Mouse (Mus musculus): ENCODE results near the gene Fmnl2. TPM values are rescaled to one million over a fixed set of nuclear protein-coding genes. Genes with fewer than 3 reads are reported as not detected.

Fmnl2 gene
- 6.2 and 7.9 TPM in 2 replicates for polyA plus RNA-seq (2016; fragmentation: Nextera tagmentation; extraction: Ambion mirVana)

DNA sequence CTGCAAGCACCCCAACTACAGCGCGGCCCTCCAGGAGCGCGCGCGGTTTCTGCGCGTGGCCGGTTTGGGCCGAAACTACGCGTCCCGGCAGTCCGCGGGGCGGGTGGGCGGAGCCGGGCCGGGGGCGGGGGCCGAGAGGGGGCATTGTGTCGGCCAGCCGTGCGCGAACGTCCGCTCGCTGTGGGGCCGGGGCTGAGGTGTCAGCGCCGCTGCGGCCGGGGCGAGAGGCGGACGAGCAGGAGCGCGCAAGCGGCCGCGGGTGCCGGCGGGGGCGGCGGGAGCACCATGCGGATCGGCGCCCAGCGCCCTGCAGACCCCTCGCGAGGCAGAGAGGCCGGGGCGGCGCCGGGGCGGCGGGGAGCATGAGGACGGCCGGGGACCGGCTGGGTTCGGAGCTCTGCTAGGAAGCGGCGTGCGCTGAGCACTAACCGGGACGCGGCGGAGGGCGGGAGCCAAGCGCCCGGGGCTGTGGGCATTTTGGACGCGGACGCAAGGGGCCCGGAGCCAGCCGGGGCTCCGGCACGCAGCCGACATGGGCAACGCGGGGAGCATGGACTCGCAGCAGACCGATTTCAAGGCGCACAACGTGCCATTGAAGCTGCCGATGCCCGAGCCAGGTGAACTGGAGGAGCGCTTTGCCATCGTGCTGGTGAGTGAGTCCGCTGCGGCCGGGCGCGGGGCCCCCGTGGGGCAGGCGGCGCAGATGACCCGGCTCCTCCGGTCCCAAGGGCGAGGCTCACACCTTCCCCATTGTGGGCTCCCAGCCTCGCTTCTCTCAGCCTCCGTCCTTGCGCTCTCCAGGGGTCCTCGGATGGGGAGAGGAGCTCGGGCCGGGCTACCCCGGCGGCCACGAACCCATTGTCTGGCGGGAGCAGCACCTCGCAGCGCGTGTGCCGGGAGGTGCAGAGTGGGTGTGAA, at the start of gene Fmnl2:
Gene Fmnl2, plus strand, starts transcription at position 250 of the 918 bp plus-strand sequence.
- Histone ChIP-seq H3K4me1 (peaks cover 38% of the 10 kb centered on the region), H3K9me3 (replicated peaks) (no peaks in the 10 kb centered on the region), H3K36me3 (0 out of 2 replicates have a peak, but pooled peaks cover 2% of the 10 kb centered on the region), H3K27me3 (ENCODE audit: low read depth, poor library complexity, severe bottlenecking) (no peaks in the 10 kb centered on the region), H3K4me3 (peak within 1 kb of the TSS; percentile 82), H3K27ac (peak within 1 kb of the TSS; percentile 94)
- 1% methylated on average over 111 of the region's 114 CpGs for WGBS
- peak; percentile 93 for DNase-seq (ENCODE audit: low spot score)

DNA sequence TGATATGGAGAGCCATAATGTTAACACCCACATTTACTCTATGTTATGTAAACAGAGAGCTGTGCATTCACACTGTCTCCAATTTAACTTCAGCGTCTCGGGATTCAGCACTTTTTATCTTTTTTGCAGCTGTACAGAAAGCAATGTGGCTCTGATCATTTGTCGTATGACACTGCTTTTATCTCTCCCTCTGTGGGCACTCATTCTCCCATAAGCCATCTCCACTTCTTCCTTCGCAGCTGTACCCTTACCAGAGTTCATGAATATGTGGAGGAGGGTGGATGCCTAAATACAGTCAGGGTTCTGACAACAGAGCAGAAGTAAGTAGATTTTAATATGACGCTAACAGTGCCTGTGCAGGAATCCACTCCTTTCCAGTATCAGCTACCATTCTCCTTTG, 47.7 kb upstream of the Fmnl2 start:
- H3K27ac ChIP-seq, result no peak overlapping the region
- no peaks in the 10 kb centered on the region for H3K36me3 ChIP-seq
- 88% methylated on average over 5 of the region's 5 CpGs for WGBS
- peaks cover 21% of the 10 kb centered on the region for H3K4me1 ChIP-seq
- no peak for DNase-seq (ENCODE audit: low spot score)
- no peak overlapping the region for H3K4me3 ChIP-seq
- no peaks in the 10 kb centered on the region for H3K9me3 ChIP-seq (replicated peaks)
- H3K27me3 ChIP-seq (ENCODE audit: low read depth, poor library complexity, severe bottlenecking), result no peaks in the 10 kb centered on the region

DNA sequence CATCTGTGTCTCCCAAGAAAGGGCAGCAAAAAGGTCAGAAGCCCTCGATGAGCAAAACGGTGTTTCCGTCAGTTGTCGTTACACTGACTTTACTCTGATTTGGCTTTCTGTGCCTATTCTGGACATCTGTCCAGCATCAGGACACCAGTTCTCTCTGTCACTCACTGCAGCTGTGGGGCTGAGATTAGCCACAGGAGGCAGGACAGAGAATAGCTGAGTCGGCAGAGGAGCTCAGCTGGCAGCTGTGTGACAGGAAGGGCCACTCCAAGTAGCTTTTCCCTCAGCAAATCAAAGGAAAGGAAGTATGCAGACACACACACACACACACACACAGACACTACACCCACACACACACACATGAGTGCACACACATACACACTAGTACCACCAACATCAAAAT, 46.0 kb upstream of the Fmnl2 start:
- WGBS, result 49% methylated on average over 5 of the region's 5 CpGs
- Histone ChIP-seq H3K4me1 (peaks cover 21% of the 10 kb centered on the region), H3K27me3 (ENCODE audit: low read depth, poor library complexity, severe bottlenecking) (no peaks in the 10 kb centered on the region), H3K9me3 (replicated peaks) (no peaks in the 10 kb centered on the region), H3K36me3 (no peaks in the 10 kb centered on the region), H3K4me3 (no peak overlapping the region), H3K27ac (no peak overlapping the region)
- DNase-seq (ENCODE audit: low spot score), result peak; percentile 35

DNA sequence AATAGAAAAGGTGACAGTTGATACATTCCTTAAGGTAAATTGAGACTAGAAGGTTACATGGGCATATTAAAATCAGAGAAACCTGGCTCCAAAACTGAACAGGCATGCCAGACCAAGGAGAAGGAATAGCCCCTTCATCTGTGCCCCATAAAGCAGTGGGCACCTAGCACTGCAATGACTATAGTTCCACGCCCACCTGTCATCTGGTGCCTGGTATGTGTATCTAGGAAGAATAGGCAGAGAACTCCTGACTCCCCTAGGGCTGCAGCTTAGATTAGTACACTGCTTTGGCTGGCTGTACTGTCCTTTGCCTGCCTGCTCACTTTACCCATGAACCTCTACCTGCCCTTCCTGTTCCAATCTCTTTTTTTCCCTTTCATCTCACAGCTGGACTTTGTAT, 40.3 kb upstream of the Fmnl2 start:
- Histone ChIP-seq H3K9me3 (replicated peaks) (no peaks in the 10 kb centered on the region), H3K4me1 (peaks cover 12% of the 10 kb centered on the region), H3K27me3 (ENCODE audit: low read depth, poor library complexity, severe bottlenecking) (no peaks in the 10 kb centered on the region), H3K36me3 (no peaks in the 10 kb centered on the region), H3K4me3 (no peak overlapping the region), H3K27ac (no peak overlapping the region)
- 84% methylated on average over 1 of the region's 1 CpGs for WGBS
- no peak for DNase-seq (ENCODE audit: low spot score)

DNA sequence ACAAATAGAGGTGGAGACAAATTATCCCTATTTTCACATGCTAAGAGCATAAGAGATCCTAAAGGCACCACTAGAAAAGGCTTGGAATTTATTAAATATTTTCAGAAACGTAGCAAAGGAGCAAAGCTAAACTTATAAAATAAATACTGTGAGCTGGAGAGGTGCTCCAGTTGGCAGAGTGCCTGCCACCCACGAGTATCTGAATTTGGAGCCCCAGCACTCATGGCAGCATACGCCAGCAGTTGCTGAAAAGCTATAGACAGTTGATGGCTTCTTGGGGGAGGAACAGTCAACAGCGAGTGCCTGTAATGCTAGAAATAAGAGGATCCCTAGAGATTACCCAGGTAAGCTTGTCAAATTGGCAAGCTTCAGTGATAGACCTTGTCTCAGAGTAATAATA, 38.7 kb upstream of the Fmnl2 start:
- WGBS, result 86% methylated on average over 4 of the region's 4 CpGs
- Histone ChIP-seq H3K9me3 (replicated peaks) (no peaks in the 10 kb centered on the region), H3K27ac (no peak overlapping the region), H3K4me1 (no peaks in the 10 kb centered on the region), H3K4me3 (no peak overlapping the region), H3K36me3 (no peaks in the 10 kb centered on the region), H3K27me3 (ENCODE audit: low read depth, poor library complexity, severe bottlenecking) (no peaks in the 10 kb centered on the region)
- no peak for DNase-seq (ENCODE audit: low spot score)

DNA sequence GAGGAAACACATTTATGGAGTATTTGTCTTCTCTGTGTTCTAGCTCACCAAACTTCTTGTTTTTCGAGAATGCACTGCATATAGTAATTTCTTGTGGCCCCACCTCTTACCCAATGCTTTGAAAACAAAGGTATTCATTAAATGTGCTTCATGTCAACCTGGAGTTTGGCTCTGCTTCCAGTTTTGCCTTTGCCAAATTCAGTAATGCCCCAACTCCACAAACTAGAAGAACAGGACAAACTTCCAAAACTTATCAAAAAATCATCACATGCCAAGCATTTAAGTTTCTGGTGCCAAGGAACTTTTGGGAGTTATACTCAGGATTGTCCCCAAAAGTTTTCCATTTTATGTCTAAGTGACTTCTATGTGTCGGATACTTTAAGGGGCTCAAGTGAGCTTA, 35.4 kb upstream of the Fmnl2 start:
- Histone ChIP-seq H3K9me3 (replicated peaks) (no peaks in the 10 kb centered on the region), H3K4me1 (no peaks in the 10 kb centered on the region), H3K36me3 (no peaks in the 10 kb centered on the region), H3K4me3 (no peak overlapping the region), H3K27ac (no peak overlapping the region), H3K27me3 (ENCODE audit: low read depth, poor library complexity, severe bottlenecking) (no peaks in the 10 kb centered on the region)
- DNase-seq (ENCODE audit: low spot score), result no peak
- 88% methylated on average over 2 of the region's 2 CpGs for WGBS

DNA sequence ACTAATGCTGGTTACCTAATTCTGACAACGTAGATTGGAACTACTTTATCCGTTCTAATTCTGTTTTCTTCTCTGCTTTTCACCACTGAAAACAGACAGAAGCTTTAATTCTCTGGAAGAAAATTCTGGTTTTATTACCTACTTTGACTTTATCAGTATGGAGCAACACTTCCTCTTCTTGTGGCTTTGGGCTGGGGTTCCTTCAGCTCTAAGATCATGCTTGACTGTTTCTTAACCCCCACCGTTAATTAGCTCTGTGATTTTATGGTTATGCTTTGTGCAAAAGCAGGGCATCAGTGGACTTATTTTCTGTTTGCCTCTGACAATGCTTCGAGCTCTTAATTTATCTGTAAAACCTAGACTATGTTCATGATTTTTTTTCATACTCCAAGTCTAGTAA, 29.6 kb upstream of the Fmnl2 start:
- Histone ChIP-seq H3K27me3 (ENCODE audit: low read depth, poor library complexity, severe bottlenecking) (no peaks in the 10 kb centered on the region), H3K36me3 (no peaks in the 10 kb centered on the region), H3K4me3 (no peak overlapping the region), H3K27ac (no peak overlapping the region), H3K4me1 (no peaks in the 10 kb centered on the region), H3K9me3 (replicated peaks) (no peaks in the 10 kb centered on the region)
- WGBS, result 92% methylated on average over 4 of the region's 4 CpGs
- no peak for DNase-seq (ENCODE audit: low spot score)

DNA sequence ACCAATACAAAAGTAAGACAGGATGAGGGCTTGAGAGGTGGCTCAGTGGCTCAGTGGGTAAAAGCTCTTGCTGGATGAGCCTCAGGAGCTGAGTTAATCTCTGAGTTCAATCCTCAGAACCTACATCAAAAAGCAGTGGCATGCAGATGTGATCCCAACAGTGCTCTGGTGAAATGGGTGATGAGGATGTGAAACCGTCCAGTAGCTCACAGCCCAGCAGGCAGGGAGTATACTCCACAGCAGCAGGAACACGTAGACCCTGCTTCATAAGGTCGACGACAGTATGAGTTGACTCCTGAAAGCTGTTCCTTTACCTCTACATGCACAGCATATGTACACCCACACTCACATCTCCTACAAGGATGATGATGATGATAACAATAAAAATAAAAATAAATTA, 27.1 kb upstream of the Fmnl2 start:
- Histone ChIP-seq H3K27ac (no peak overlapping the region), H3K27me3 (ENCODE audit: low read depth, poor library complexity, severe bottlenecking) (no peaks in the 10 kb centered on the region), H3K36me3 (no peaks in the 10 kb centered on the region), H3K9me3 (replicated peaks) (no peaks in the 10 kb centered on the region), H3K4me3 (no peak overlapping the region), H3K4me1 (no peaks in the 10 kb centered on the region)
- no peak for DNase-seq (ENCODE audit: low spot score)
- WGBS, result 85% methylated on average over 4 of the region's 4 CpGs

DNA sequence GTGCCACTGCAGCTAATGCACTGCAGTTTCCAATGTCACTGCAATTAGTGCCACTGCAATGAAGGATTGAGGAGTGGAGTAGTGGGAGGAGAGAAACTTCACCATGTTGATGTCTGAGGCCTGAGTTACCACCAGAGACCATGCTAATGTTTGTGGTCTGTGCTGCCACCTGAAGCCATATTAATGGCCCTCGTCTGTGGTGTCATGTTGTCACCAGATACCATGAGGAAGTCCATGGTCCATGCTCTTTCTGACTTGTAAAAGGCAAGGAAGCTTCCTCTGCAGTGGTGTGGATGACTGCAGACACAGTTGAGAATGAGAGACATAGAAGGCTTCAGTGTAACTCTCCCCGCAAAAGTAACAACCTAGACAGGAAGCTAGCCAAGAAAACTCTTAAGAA, 26.1 kb upstream of the Fmnl2 start:
- 85% methylated on average over 2 of the region's 2 CpGs for WGBS
- no peak for DNase-seq (ENCODE audit: low spot score)
- H3K4me1 ChIP-seq, result no peaks in the 10 kb centered on the region
- H3K27me3 ChIP-seq (ENCODE audit: low read depth, poor library complexity, severe bottlenecking), result no peaks in the 10 kb centered on the region
- no peaks in the 10 kb centered on the region for H3K9me3 ChIP-seq (replicated peaks)
- no peak overlapping the region for H3K27ac ChIP-seq
- H3K36me3 ChIP-seq, result no peaks in the 10 kb centered on the region
- no peak overlapping the region for H3K4me3 ChIP-seq

DNA sequence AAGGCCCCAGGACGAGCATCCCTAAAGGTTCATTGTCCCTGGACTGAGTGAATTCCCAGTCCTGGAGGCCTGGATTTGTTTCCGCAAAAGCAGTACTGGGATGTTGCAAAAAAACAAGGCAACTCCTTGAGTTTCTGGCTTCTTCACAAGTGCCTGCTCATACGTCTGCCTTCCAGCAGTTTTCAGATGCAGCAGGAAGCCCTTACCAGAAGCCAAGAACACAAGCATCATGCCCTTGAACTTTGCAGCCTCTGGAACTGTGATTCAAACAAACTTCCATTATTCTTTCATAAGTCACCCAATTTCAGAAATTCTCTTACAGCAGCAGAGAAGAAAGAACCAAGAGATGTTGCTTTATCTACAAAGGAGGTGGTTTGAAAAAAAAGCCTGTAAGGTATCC, 21.9 kb upstream of the Fmnl2 start:
- 89% methylated on average over 3 of the region's 3 CpGs for WGBS
- no peaks in the 10 kb centered on the region for H3K27me3 ChIP-seq (ENCODE audit: low read depth, poor library complexity, severe bottlenecking)
- no peak overlapping the region for H3K4me3 ChIP-seq
- no peaks in the 10 kb centered on the region for H3K9me3 ChIP-seq (replicated peaks)
- no peak overlapping the region for H3K27ac ChIP-seq
- no peaks in the 10 kb centered on the region for H3K4me1 ChIP-seq
- DNase-seq (ENCODE audit: low spot score), result no peak
- H3K36me3 ChIP-seq, result no peaks in the 10 kb centered on the region

DNA sequence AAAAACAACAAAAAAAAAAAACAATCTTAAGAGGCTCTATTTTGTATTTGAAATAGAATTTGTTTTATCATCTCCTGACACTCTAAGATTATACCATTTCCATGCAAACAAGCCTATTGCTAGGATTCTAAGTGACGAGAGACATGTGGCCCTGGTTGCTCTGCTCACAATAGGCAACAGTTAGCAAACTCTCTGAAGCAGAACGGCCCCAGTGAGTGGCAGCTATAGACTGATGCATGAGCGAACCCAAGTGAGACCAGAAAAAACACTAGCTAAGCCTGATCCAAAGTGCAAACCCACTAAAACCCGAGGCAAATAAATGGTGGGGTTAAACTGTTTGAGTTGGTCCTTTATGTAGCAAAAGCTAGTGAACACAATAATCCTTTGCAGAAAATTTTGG, 18.6 kb upstream of the Fmnl2 start:
- no peaks in the 10 kb centered on the region for H3K4me1 ChIP-seq
- no peak for DNase-seq (ENCODE audit: low spot score)
- no peak overlapping the region for H3K4me3 ChIP-seq
- H3K27ac ChIP-seq, result no peak overlapping the region
- H3K27me3 ChIP-seq (ENCODE audit: low read depth, poor library complexity, severe bottlenecking), result peaks cover 1% of the 10 kb centered on the region; the same call in 1 of the 2 replicates
- 83% methylated on average over 4 of the region's 4 CpGs for WGBS
- H3K9me3 ChIP-seq (replicated peaks), result no peaks in the 10 kb centered on the region
- no peaks in the 10 kb centered on the region for H3K36me3 ChIP-seq

DNA sequence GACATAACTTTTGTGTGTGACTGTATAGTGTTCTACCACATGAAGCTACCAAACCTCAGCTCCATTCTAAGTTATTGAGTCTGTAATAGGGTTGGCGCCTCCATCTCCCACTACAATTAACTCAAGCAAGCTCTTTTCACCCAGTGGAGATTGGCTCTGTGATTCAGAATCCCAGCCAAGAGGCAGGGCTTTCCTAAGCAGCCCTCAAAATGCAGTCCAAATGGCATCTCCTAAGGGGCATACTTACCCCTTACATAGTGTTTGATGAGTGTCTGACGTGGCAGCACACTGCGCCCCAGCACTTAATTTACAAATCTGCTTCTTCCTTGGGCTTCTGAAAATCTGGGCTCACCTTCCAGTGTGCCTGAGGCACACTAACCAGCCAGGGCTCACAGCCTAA, 17.8 kb upstream of the Fmnl2 start:
- H3K4me3 ChIP-seq, result no peak overlapping the region
- no peak for DNase-seq (ENCODE audit: low spot score)
- no peaks in the 10 kb centered on the region for H3K4me1 ChIP-seq
- no peaks in the 10 kb centered on the region for H3K36me3 ChIP-seq
- no peak overlapping the region for H3K27ac ChIP-seq
- peaks cover 5% of the 10 kb centered on the region; the same call in 1 of the 2 replicates for H3K27me3 ChIP-seq (ENCODE audit: low read depth, poor library complexity, severe bottlenecking)
- H3K9me3 ChIP-seq (replicated peaks), result no peaks in the 10 kb centered on the region
- WGBS, result 87% methylated on average over 3 of the region's 3 CpGs

DNA sequence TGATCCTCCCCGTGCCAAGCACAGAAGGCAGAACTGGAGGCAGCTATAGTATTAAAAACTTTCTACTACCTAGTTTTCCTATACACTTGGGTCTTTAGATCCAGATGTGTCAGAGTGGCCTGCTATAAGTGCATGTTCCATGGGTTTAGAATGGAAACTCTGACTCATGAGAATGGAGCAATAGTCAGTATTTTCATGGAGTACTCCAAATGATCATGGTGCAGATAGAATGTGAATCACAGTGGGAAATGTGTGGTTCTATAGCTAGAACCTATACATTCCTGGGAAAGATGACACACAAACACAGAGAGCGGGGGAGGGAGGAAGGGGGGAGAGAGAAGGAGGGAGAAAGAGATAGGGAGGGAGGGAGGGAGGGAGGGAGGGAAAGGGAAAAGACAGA, 13.8 kb upstream of the Fmnl2 start:
- Histone ChIP-seq H3K9me3 (replicated peaks) (no peaks in the 10 kb centered on the region), H3K4me1 (0 out of 2 replicates have a peak, but pooled peaks cover 3% of the 10 kb centered on the region), H3K27ac (no peak overlapping the region), H3K4me3 (no peak overlapping the region), H3K27me3 (ENCODE audit: low read depth, poor library complexity, severe bottlenecking) (peaks cover 5% of the 10 kb centered on the region; the same call in 1 of the 2 replicates), H3K36me3 (no peaks in the 10 kb centered on the region)
- WGBS, result 84% methylated on average over 2 of the region's 2 CpGs
- DNase-seq (ENCODE audit: low spot score), result no peak

Measured in limb, embryonic 10.5 days (tissue).